Mouse (Mus musculus): ENCODE measurements at regions not wholly inside any gene's neighbourhood (a gene's known extent, or its start where the extent isn't known, plus 50 kb on each side); places are given as distances from the start of the nearest gene placed in this dataset.
A peak's percentile ranks its signal among the peaks of the same experiment; 100 is the strongest.

- Histone ChIP-seq H3K27ac (ENCODE audit: low read depth) (no peak overlapping the region), H3K4me2 (no peak overlapping the region), H3K27me3 (ENCODE audit: insufficient read depth, low read length) (no peaks in the 10 kb centered on the region), H3K4me1 (ENCODE audit: insufficient read depth) (no peaks in the 10 kb centered on the region), H3K4me3 (ENCODE audit: low read depth, low read length) (no peak overlapping the region), H3K9ac (no peak overlapping the region), H3K9me3 (ENCODE audit: low read depth, low read length) (no peaks in the 10 kb centered on the region), H3K36me3 (ENCODE audit: insufficient read depth) (no peaks in the 10 kb centered on the region)
- no peak for DNase-seq
- ATAC-seq (ENCODE audit: insufficient read depth): peak; percentile 67
- TF ChIP-seq CTCF (IDR thresholded peaks at IDR 0.05; ENCODE audit: low read depth): no peak
- WGBS: 60% methylated on average over 7 of the region's 7 CpGs
These were observed 278.5 kb downstream of the Dhx35 start for GRCm38 (mm10) chr2:159072997-159073690.

DNA sequence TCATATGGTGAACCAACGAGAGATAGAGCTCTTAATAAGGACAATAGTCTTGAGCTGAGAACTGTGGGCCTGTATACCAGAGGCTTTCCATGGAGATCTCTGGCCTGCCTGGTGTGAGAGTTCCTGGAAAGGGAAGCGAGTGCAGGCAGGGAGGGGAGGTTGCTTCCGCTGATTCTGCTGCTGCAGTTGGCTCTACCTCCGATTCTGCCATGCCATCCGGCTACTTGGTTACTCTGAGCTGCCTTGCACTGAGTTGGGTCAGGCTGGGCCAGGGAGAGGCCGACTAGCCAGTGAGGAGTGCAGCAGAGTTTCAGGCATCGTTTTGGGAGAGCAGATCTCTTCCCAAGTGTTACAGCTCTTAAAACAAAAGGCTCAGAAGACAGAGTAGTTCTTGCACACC lies 285.2 kb downstream of the Dhx35 start:
- Histone ChIP-seq H3K27ac (ENCODE audit: low read depth) (no peak overlapping the region), H3K4me3 (ENCODE audit: low read depth, low read length) (no peak overlapping the region), H3K9ac (no peak overlapping the region), H3K27me3 (ENCODE audit: insufficient read depth, low read length) (no peaks in the 10 kb centered on the region), H3K9me3 (ENCODE audit: low read depth, low read length) (no peaks in the 10 kb centered on the region), H3K4me2 (no peak overlapping the region), H3K36me3 (ENCODE audit: insufficient read depth) (no peaks in the 10 kb centered on the region), H3K4me1 (ENCODE audit: insufficient read depth) (no peaks in the 10 kb centered on the region)
- TF ChIP-seq CTCF (IDR thresholded peaks at IDR 0.05; ENCODE audit: low read depth): no peak
- WGBS: 65% methylated on average over 7 of the region's 7 CpGs
- ATAC-seq (ENCODE audit: insufficient read depth): no peak
- no peak for DNase-seq

- Histone ChIP-seq H3K27me3 (ENCODE audit: insufficient read depth, low read length) (no peaks in the 10 kb centered on the region), H3K4me1 (ENCODE audit: insufficient read depth) (no peaks in the 10 kb centered on the region), H3K36me3 (ENCODE audit: insufficient read depth) (no peaks in the 10 kb centered on the region), H3K27ac (ENCODE audit: low read depth) (no peak overlapping the region), H3K4me2 (no peak overlapping the region), H3K9me3 (ENCODE audit: low read depth, low read length) (no peaks in the 10 kb centered on the region), H3K9ac (no peak overlapping the region), H3K4me3 (ENCODE audit: low read depth, low read length) (no peak overlapping the region)
- ATAC-seq (ENCODE audit: insufficient read depth): no peak
- WGBS: 68% methylated on average over 19 of the region's 19 CpGs
- TF ChIP-seq CTCF (IDR thresholded peaks at IDR 0.05; ENCODE audit: low read depth): no peak
- no peak for DNase-seq
These were observed 286.4 kb downstream of the Dhx35 start for GRCm38 (mm10) chr2:159080784-159081544.

GRCm38 (mm10) chr2:159086836-159087235 lies 292.2 kb downstream of the Dhx35 start:
- H3K9ac ChIP-seq: no peak overlapping the region
- ATAC-seq (ENCODE audit: insufficient read depth): no peak
- H3K9me3 ChIP-seq (ENCODE audit: low read depth, low read length): no peaks in the 10 kb centered on the region
- no peak for DNase-seq
- no peak overlapping the region for H3K27ac ChIP-seq (ENCODE audit: low read depth)
- 75% methylated on average over 2 of the region's 2 CpGs for WGBS
- TF ChIP-seq CTCF (IDR thresholded peaks at IDR 0.05; ENCODE audit: low read depth): no peak
- H3K4me1 ChIP-seq (ENCODE audit: insufficient read depth): no peaks in the 10 kb centered on the region
- H3K27me3 ChIP-seq (ENCODE audit: insufficient read depth, low read length): no peaks in the 10 kb centered on the region
- no peak overlapping the region for H3K4me2 ChIP-seq
- H3K4me3 ChIP-seq (ENCODE audit: low read depth, low read length): no peak overlapping the region
- H3K36me3 ChIP-seq (ENCODE audit: insufficient read depth): no peaks in the 10 kb centered on the region

- Histone ChIP-seq H3K27me3 (ENCODE audit: insufficient read depth, low read length) (no peaks in the 10 kb centered on the region), H3K4me3 (ENCODE audit: low read depth, low read length) (no peak overlapping the region), H3K36me3 (ENCODE audit: insufficient read depth) (no peaks in the 10 kb centered on the region), H3K9me3 (ENCODE audit: low read depth, low read length) (no peaks in the 10 kb centered on the region), H3K9ac (no peak overlapping the region), H3K4me1 (ENCODE audit: insufficient read depth) (no peaks in the 10 kb centered on the region), H3K4me2 (no peak overlapping the region), H3K27ac (ENCODE audit: low read depth) (no peak overlapping the region)
- WGBS: 70% methylated on average over 4 of the region's 4 CpGs
- no peak for DNase-seq
- no peak for TF ChIP-seq CTCF (IDR thresholded peaks at IDR 0.05; ENCODE audit: low read depth)
- ATAC-seq (ENCODE audit: insufficient read depth): no peak
These were observed 293.6 kb downstream of the Dhx35 start for GRCm38 (mm10) chr2:159088196-159088595.

DNA sequence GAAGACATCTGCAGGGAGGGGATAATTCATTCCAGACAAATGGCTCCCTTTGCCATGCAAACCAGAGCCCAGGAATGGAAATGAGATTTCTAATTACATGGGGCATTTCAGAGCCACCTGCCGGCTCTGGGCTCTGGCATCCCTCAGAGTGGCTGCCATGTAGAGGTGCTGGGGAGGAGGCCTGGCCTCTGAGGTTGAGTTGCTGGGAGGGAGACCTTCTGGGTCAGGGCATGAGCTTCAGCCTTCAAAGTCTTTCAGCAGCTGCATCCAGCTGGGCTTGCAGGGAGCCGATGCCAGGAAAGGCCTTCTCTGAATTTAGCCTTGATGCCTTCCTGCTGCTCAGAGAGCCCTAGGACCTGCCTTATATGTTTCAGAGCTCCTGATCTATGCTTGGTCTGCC lies 302.1 kb downstream of the Dhx35 start:
- H3K36me3 ChIP-seq (ENCODE audit: insufficient read depth): no peaks in the 10 kb centered on the region
- no peak for TF ChIP-seq CTCF (IDR thresholded peaks at IDR 0.05; ENCODE audit: low read depth)

DNA sequence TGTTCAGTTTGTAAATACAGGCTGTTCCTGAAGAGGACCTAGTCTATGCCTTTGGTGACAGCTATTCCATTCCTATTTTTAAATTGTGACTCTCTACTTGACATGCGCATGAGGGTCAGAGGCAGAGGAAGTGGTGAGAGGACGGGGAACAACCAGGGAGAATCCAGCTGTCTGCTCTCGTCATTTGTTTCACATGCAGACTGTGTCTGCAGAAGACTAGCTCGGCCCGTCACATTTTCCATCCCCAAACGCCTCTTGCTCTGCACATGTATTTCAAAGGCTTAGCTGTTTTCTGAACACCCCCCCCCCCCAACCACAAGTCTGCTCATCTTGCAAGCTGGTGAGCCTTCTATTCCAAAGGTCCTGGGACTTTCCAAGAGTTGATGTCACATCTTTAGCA lies 339.4 kb downstream of the Dhx35 start:
- H3K9ac ChIP-seq: no peak overlapping the region
- no peaks in the 10 kb centered on the region for H3K36me3 ChIP-seq (ENCODE audit: insufficient read depth)
- no peaks in the 10 kb centered on the region for H3K9me3 ChIP-seq (ENCODE audit: low read depth, low read length)
- H3K27me3 ChIP-seq (ENCODE audit: insufficient read depth, low read length): no peaks in the 10 kb centered on the region
- no peak overlapping the region for H3K27ac ChIP-seq (ENCODE audit: low read depth)
- ATAC-seq (ENCODE audit: insufficient read depth): no peak
- 46% methylated on average over 6 of the region's 6 CpGs for WGBS
- H3K4me3 ChIP-seq (ENCODE audit: low read depth, low read length): no peak overlapping the region
- peak; percentile 5 for DNase-seq
- no peaks in the 10 kb centered on the region for H3K4me1 ChIP-seq (ENCODE audit: insufficient read depth)
- no peak overlapping the region for H3K4me2 ChIP-seq
- no peak for TF ChIP-seq CTCF (IDR thresholded peaks at IDR 0.05; ENCODE audit: low read depth)

More for the DNA sequence above, 302.1 kb downstream of the Dhx35 start:
- H3K9me3 ChIP-seq (ENCODE audit: low read depth, low read length): no peaks in the 10 kb centered on the region
- 0 out of 2 replicates have a peak, but pooled peaks cover 2% of the 10 kb centered on the region for H3K4me1 ChIP-seq (ENCODE audit: insufficient read depth)
- ATAC-seq (ENCODE audit: insufficient read depth) (peak; percentile 54; the same call in 1 of the 2 replicates), DNase-seq (peak; percentile 52)
- no peak overlapping the region for H3K27ac ChIP-seq (ENCODE audit: low read depth)
- H3K4me3 ChIP-seq (ENCODE audit: low read depth, low read length): no peak overlapping the region
- no peak overlapping the region for H3K4me2 ChIP-seq
- no peaks in the 10 kb centered on the region for H3K27me3 ChIP-seq (ENCODE audit: insufficient read depth, low read length)
- 31% methylated on average over 2 of the region's 2 CpGs for WGBS
- no peak overlapping the region for H3K9ac ChIP-seq

Data from lung, embryonic 14.5 days (tissue).